Mouse (Mus musculus): ENCODE measurements around the gene Acaa1a. TPM values are rescaled to one million over a fixed set of nuclear protein-coding genes. Genes with fewer than 3 reads are reported as not detected.
"Not testable (repeated sequence)": the region's sequence is repeated elsewhere in the genome, so short reads cannot be mapped to it uniquely, and the experiment has no call there.

The Acaa1a gene
- total RNA-seq, 2 experiments from 2014 or later: 77.9 to 83.1 TPM

- H3K4me3 ChIP-seq: no peak overlapping the region
- no peak for TF ChIP-seq CTCF (conservative IDR thresholded peaks at IDR 0.05)
- DNase-seq (ENCODE audit: low spot score in 2 of 2): no peak
- no peak overlapping the region for H3K27ac ChIP-seq
Observed at GRCm38 (mm10) chr9:119346376-119346775, 6.9 kb downstream of the Acaa1a start.

DNA sequence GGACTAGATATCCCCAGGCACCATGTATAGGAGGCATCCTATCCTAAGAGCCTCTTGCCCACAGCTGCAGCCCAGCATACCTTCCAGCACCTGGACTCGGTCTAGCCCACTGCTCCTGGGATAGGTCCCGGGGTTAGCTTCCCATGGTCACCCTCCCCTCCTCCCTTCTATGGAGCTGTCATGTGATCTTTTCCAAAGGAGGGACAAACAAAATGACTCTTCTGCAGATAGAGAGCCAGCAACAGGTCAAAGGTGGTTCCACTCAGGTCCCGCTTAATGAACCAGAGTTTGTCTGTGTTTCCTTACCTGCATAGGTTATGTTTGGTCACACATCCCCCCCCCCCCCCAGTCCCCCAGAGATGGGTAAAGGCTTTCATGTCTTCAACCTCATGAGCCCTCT lies 11.1 kb downstream of the Acaa1a start:
- Histone ChIP-seq H3K4me3 (no peak overlapping the region), H3K27ac (no peak overlapping the region)
- TF ChIP-seq CTCF (conservative IDR thresholded peaks at IDR 0.05): no peak
- no peak for DNase-seq (ENCODE audit: low spot score in 2 of 2)

DNA sequence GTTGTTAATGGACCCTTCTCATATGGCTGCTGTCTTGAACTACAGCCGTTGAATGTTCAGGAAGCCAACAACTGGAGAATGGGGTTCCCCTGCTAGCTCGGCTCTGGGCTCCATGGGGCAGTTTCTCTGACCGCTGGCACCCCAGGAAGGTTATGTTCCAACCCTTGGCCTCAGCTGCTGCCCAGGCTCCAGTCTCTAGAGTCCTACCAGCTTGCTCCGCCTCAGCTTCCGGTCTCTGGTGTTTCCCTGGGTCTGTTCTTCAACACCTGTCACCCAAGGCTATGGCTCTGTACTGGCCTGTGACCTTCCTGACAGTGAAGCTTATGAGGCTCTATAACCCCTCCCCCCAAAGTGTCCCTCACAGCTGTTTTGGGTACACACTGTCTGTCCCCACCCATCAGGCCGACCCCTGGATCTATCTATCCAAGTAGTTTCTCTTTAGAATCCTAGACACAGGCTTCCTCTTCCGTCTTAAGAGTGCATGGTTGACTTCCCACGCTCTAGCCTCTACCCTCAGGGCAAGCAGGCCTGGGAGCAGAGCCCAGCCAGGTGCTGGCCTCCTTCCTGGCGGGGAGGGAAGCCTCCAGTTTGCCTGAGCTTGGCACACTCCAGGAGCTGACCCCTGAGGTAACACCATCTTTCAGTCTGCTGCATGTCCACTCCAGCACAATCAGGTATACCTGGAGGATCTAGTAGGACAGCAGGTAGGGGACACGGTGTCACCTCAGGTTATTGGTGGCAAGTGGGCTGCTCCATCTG lies 11.7 kb downstream of the Acaa1a start:
- H3K27ac ChIP-seq: no peak overlapping the region
- no peak overlapping the region for H3K4me3 ChIP-seq
- no peak for TF ChIP-seq CTCF (conservative IDR thresholded peaks at IDR 0.05)
- no peak for DNase-seq (ENCODE audit: low spot score in 2 of 2)

DNA sequence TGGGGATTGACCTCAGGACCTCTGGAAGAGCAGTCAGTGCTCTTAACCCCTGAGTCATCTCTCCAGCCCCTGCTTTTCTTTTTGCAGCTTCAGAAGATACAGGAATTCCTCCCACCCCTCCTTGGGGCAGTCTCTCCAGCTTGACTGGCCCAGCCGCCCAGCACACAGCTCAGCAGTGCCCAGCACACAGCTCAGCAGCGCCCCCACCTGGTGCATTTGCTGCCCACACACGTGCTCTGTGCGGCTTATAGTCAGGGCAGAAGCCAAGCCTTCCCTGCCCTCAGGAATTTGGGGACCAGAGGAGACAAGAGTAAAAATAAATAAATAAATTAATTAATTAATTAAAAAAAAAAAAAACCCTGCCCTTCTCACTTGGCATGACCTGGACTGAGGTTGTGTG lies 12.6 kb downstream of the Acaa1a start:
- peak; percentile 86 for TF ChIP-seq CTCF (conservative IDR thresholded peaks at IDR 0.05)
- DNase-seq (ENCODE audit: low spot score in 2 of 2): peak; percentile 44 to 76
- Histone ChIP-seq H3K4me3 (no peak overlapping the region), H3K27ac (0 out of 2 replicates have a peak overlapping the region, but pooled peaks have one; percentile 14)

GRCm38 (mm10) chr9:119353926-119354325 lies 14.4 kb downstream of the Acaa1a start:
- Histone ChIP-seq H3K4me3 (no peak overlapping the region), H3K27ac (no peak overlapping the region)
- DNase-seq (ENCODE audit: low spot score in 2 of 2): no peak
- no peak for TF ChIP-seq CTCF (conservative IDR thresholded peaks at IDR 0.05)

- H3K27ac ChIP-seq: no peak overlapping the region
Observed at GRCm38 (mm10) chr9:119355943-119356342, 16.5 kb downstream of the Acaa1a start.

DNA sequence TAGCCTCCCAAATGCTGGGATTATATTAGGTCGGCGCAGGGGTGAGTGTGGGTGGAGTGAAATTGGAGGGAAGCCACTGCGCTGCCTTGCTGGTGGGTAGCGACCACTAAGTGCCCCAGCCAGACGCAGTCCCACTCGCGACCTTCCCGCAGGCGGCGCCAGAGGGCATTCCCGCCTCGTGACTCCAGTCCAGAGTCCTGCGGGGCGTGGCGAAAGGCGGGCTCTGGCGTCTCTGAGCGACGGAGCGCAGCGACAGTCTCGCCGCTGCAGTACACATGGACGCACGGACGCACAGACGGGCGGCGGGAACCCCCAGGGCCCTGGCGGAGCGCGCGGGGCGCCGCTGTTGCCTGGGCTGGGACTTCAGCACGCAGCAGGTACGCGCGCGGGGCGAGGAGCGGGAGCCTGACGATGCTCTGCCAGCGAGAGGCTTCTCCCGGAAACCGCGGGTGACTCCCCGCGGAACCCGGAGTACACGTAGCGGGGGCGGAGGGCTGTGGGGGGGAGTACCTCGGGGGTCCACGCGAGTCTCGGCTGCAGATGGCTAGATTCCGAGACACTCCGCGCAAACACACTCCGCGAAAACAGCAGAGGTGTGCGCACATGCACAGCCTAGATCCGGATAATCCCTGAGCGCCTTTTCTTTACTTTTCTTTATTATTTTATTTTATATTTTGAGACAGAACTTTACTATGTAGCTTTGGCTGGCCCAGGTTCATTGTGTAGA lies 18.0 kb downstream of the Acaa1a start, which contains the start of gene Xylb:
TSS of gene Xylb (plus strand) at position 51 of the 727 bp plus-strand sequence.
- Histone ChIP-seq H3K27ac (peak within 1 kb of the TSS; percentile 70; the same call in 1 of the 2 replicates), H3K4me3 (peak within 1 kb of the TSS; percentile 78)
- DNase-seq (ENCODE audit: low spot score in 2 of 2): peak; percentile 85 to 88
- peak; percentile 89 for TF ChIP-seq CTCF (conservative IDR thresholded peaks at IDR 0.05)

More at GRCm38 (mm10) chr9:119355943-119356342, 16.5 kb downstream of the Acaa1a start:
- H3K4me3 ChIP-seq: no peak overlapping the region
- no peak for TF ChIP-seq CTCF (conservative IDR thresholded peaks at IDR 0.05)
- no peak for DNase-seq (ENCODE audit: low spot score in 2 of 2)

DNA sequence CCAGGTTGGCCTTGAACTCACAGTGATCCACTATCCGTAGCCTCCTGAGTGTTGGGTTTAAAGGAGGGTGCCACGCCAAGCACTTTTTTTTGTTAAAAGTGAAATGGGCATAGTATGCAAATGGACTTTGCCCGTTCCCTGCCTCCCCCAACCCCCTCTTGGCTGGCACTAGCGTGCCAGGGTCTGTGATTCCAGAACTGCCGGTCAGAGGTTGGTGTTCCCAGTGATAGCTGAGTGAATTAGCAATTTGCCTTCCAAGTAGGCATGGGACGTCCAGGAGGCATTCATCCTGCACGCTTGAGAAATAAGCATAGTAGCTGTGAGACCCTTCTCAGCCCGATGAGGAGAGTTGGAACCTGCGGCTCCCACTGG lies 18.6 kb downstream of the Acaa1a start:
- no peak for TF ChIP-seq CTCF (conservative IDR thresholded peaks at IDR 0.05)
- peak overlapping the region; percentile 78 for H3K4me3 ChIP-seq
- H3K27ac ChIP-seq: no peak overlapping the region
- DNase-seq (ENCODE audit: low spot score in 2 of 2): no peak

DNA sequence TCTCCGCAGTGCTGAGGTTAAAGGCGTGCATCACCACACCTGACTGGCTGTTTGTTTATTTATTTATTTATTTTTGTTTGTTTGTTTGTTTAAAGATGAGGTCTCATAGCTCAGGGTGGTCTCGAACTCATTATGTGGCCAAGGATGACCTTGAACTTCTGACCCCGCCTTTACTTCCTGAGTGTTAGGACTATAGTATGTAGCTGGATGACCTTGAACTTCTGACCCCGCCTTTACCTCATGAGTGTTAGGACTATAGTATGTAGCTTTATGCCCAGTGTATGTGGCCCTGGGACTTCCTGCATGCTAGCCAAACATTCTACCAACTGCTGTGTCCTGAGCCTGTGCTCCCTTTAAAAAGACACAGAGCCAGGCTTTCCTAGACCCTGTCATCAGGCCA lies 21.9 kb downstream of the Acaa1a start:
- no peak overlapping the region for H3K27ac ChIP-seq
- no peak overlapping the region for H3K4me3 ChIP-seq
- DNase-seq (ENCODE audit: low spot score in 2 of 2): no peak
- TF ChIP-seq CTCF (conservative IDR thresholded peaks at IDR 0.05): no peak

DNA sequence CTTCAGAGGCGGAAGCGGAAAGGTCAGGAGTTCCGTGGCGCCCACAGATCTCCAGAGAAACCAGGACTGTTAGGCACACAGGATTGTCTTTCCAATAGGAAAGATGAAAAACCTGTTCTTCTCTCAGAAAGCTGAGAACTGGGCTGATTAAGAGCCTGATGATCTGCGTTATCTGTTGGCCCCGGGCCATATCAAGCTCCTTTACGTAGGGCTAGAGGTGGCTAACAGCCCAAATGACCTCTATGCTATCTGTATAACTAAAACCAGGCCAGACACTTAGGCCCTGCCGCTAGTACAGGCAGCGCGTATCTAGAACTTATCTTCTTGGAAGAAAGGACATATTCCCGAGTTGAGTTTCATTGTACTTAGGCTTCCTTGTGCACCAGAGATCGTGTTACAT lies 23.8 kb downstream of the Acaa1a start:
- H3K27ac ChIP-seq: no peak overlapping the region
- no peak for TF ChIP-seq CTCF (conservative IDR thresholded peaks at IDR 0.05)
- no peak overlapping the region for H3K4me3 ChIP-seq
- no peak for DNase-seq (ENCODE audit: low spot score in 2 of 2)

GRCm38 (mm10) chr9:119365284-119365683 lies 25.8 kb downstream of the Acaa1a start, which contains the start of gene Slc22a14:
Gene Slc22a14, minus strand, starts transcription at chr9:119365553.
- DNase-seq (ENCODE audit: low spot score in 2 of 2): no peak
- H3K27ac ChIP-seq: no peak within 1 kb of the TSS
- no peak for TF ChIP-seq CTCF (conservative IDR thresholded peaks at IDR 0.05)
- no peak within 1 kb of the TSS for H3K4me3 ChIP-seq

GRCm38 (mm10) chr9:119368367-119368766 lies 28.9 kb downstream of the Acaa1a start:
- no peak for DNase-seq (ENCODE audit: low spot score in 2 of 2)
- H3K4me3 ChIP-seq: no peak overlapping the region
- H3K27ac ChIP-seq: no peak overlapping the region
- no peak for TF ChIP-seq CTCF (conservative IDR thresholded peaks at IDR 0.05)

GRCm38 (mm10) chr9:119370770-119371169 lies 31.3 kb downstream of the Acaa1a start:
- H3K4me3 ChIP-seq; H3K27ac ChIP-seq; DNase-seq (ENCODE audit: low spot score in 2 of 2): not testable (repeated sequence)
- peak; percentile 44 for TF ChIP-seq CTCF (conservative IDR thresholded peaks at IDR 0.05)

Measured in layer of hippocampus, adult 2 months (tissue).